Mouse (Mus musculus) lung, embryonic 15.5 days (tissue): ENCODE measurements at regions not wholly inside any gene's neighbourhood (a gene's known extent, or its start where the extent isn't known, plus 50 kb on each side); places are given as distances from the start of the nearest gene placed in this dataset.

ENCODE experiments used
- ATAC-seq: fragments of 200-750 bp; cut with Nextera tagmentation; 2 replicates; pipeline ENCODE4 v1.8.0; 2017; ENCODE audit warnings: moderate number of reproducible peaks, borderline replicate concordance; ENCODE audit not compliant: low FRiP score, low TSS enrichment; ENCODE audit errors: extremely low read depth
- H3K27ac ChIP-seq: fragments of 300-500 bp; sonication (generic); 2 replicates; pipeline ENCODE4 v1.5.1; 2015; ENCODE audit warnings: moderate library complexity, mild to moderate bottlenecking, inconsistent platforms
- H3K27me3 ChIP-seq: fragments of 300-500 bp; sonication (generic); 2 replicates; pipeline ENCODE4 v1.6.1; 2015; ENCODE audit warnings: inconsistent platforms
- H3K36me3 ChIP-seq: fragments of 300-500 bp; sonication (generic); 2 replicates; pipeline ENCODE4 v1.6.1; 2015; ENCODE audit warnings: inconsistent platforms
- H3K4me1 ChIP-seq: fragments of 300-500 bp; sonication (generic); 2 replicates; pipeline ENCODE4 v1.6.1; 2015; ENCODE audit warnings: inconsistent platforms
- H3K4me2 ChIP-seq: fragments of 300-500 bp; sonication (generic); 2 replicates; pipeline ENCODE4 v1.6.1; 2015; ENCODE audit warnings: inconsistent platforms, mild to moderate bottlenecking, moderate library complexity
- H3K4me3 ChIP-seq: fragments of 300-500 bp; sonication (generic); 2 replicates; pipeline ENCODE4 v1.5.1; 2015; ENCODE audit warnings: mild to moderate bottlenecking, inconsistent platforms
- H3K9ac ChIP-seq: fragments of 300-500 bp; sonication (generic); 2 replicates; pipeline ENCODE4 v1.6.1; 2015; ENCODE audit warnings: inconsistent platforms
- H3K9me3 ChIP-seq: fragments of 300-500 bp; sonication (generic); 2 replicates; pipeline ENCODE4 v1.6.1; 2016; ENCODE audit warnings: inconsistent platforms
- WGBS: fragments of 180-500 bp; shearing (Covaris S2); methylation state at CpG from one replicate; pipeline ENCODE4 v1.1.7; 2015; 5-methylcytosine and 5-hydroxymethylcytosine counted together

DNA sequence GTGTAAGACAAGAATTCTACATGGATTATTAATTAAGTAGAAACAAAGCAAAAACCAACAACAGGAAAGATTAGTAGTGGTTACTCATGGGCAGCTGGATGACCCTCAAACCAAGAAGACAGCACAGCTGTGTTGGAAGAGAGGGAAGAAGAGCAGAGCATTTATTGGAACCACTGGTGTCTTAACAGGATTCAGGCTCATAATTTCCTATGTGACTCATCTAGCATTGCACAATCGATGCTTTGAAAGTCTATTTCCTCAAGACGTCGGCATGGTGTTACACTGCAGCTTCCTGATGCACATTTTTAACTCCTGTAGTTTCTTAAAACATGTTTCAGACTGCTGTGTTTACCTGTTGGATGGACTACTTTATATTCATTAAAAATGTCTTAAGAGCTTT, 221.1 kb downstream of the Gja1 start:
- ATAC-seq: 0 out of 2 replicates have a peak, but pooled peaks have one; percentile 42
- Histone ChIP-seq H3K9me3 (no peaks in the 10 kb centered on the region), H3K36me3 (no peaks in the 10 kb centered on the region), H3K27ac (no peak overlapping the region), H3K4me3 (no peak overlapping the region), H3K9ac (no peak overlapping the region), H3K4me2 (no peak overlapping the region), H3K4me1 (no peaks in the 10 kb centered on the region), H3K27me3 (no peaks in the 10 kb centered on the region)
- 55% methylated on average over 3 of the region's 3 CpGs for WGBS

DNA sequence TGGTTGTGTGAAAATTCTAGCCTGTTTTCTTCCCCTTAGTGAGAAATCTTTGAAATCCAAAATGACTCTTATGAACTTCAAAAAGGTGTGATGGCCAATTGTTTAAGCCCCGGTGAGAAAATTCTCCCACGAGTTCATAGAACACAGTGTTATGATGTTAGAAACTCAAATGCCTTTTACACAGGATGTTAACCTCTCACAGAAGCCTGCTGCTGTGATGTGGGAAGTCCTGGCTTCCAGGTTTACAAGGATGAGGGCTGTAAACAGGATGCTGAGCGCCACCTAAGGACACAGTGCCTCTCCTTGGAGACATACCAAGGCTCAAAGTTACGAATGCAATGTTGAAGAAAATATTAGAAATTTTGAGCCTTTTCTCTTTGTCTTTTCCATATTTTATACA, 222.8 kb downstream of the Gja1 start:
- no peaks in the 10 kb centered on the region for H3K4me1 ChIP-seq
- H3K9ac ChIP-seq: no peak overlapping the region
- ATAC-seq: no peak
- H3K4me2 ChIP-seq: no peak overlapping the region
- H3K36me3 ChIP-seq: no peaks in the 10 kb centered on the region
- H3K4me3 ChIP-seq: no peak overlapping the region
- no peak overlapping the region for H3K27ac ChIP-seq
- H3K27me3 ChIP-seq: no peaks in the 10 kb centered on the region
- 56% methylated on average over 4 of the region's 4 CpGs for WGBS
- no peaks in the 10 kb centered on the region for H3K9me3 ChIP-seq

DNA sequence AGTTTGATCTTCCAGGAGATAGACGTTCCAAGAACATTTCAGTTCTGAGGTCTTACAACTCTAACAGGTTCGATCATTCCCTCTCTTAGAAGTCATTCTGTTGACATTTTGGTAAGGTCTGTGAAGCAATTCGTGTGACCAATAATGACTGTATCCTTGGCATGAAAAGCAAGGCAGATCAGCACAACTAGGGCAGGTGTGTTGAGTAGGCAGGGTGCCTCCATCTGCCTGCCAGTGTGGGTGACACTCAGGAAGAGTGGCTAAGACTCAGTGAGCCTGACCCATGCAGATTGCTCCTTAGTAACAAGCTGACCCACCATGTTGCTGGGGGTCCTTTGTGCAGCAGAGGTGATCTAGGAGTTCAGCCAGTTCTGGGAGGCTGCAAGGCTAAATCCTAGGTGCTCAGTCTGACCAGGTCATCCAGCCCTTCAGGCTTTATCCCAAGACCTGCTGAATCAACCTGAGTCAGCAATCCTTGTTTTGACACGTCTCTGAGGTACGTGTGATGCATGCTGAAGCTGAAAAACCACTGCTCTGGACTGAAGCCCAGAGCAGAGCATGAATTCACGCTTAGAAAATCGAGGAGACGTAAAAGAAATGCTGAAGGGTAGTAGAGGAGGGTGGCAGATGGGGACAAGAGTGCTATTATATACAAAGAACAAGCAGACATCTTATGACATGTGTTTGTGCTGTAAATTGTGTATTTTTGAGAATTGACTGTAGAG, 234.6 kb downstream of the Gja1 start:
- Histone ChIP-seq H3K4me1 (no peaks in the 10 kb centered on the region), H3K36me3 (no peaks in the 10 kb centered on the region), H3K27ac (no peak overlapping the region), H3K27me3 (no peaks in the 10 kb centered on the region), H3K4me2 (no peak overlapping the region), H3K9ac (no peak overlapping the region), H3K4me3 (no peak overlapping the region), H3K9me3 (no peaks in the 10 kb centered on the region)
- 61% methylated on average over 8 of the region's 8 CpGs for WGBS
- no peak for ATAC-seq

DNA sequence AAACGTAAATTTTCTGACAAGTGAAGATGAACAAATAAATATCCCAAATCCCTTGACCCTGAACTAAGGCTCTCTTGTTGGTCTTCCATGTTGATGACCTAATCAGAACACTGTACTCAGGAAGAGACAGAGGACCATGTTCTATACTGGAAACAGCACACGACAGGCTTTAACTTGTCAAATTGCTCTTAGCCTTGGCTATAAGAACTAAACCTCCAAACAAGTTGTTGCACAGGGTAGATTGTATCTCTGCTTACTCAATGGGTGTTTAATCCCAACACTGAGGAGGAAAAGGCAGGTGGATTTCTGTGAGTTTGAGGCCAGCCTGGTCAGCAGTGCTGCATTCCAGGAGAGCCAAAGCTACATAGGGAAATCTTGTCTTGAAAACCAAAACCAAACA, 265.5 kb downstream of the Gja1 start:
- Histone ChIP-seq H3K9me3 (no peaks in the 10 kb centered on the region), H3K27ac (no peak overlapping the region), H3K36me3 (no peaks in the 10 kb centered on the region), H3K4me3 (no peak overlapping the region), H3K4me2 (no peak overlapping the region), H3K27me3 (no peaks in the 10 kb centered on the region), H3K9ac (no peak overlapping the region), H3K4me1 (no peaks in the 10 kb centered on the region)
- 76% methylated on average over 2 of the region's 2 CpGs for WGBS
- ATAC-seq: no peak

DNA sequence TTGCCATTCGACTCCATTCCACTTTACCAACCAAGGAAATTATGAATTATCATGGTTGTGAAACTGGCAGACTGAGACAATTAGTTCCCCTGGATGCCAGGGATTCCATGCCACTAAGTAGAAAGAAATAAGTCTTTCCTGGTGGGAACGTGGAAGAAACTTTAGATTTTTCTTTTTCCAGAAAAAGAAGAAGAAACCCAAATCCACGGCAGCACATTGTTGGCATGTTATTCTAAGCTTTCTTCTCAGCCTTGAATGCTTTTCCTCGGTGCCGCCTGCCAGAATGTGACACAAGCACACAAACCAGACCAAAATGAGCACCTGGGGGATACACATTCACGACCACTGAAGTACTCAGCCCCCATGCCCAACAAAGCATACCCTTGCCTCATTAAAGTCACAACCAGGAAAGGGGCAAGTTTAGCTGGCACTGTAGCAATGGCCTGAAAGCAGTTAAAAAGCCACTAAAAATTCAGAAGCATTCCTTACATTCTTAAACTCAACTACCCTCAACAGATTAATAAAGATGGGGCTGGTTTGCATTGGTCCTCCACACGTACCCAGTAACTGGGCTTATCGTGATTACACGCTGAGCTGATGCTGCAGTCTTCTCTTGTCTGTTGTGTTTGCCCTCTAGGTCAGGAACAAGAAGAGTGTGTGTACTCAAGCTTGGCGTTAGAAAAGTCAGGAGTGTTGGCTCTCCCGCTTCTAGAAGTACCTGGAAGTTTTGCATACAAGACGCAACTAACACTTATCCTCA, 266.4 kb downstream of the Gja1 start:
- no peak overlapping the region for H3K27ac ChIP-seq
- H3K9me3 ChIP-seq: no peaks in the 10 kb centered on the region
- no peaks in the 10 kb centered on the region for H3K4me1 ChIP-seq
- H3K27me3 ChIP-seq: no peaks in the 10 kb centered on the region
- no peak overlapping the region for H3K4me2 ChIP-seq
- no peak overlapping the region for H3K4me3 ChIP-seq
- no peak for ATAC-seq
- 52% methylated on average over 12 of the region's 12 CpGs for WGBS
- H3K36me3 ChIP-seq: no peaks in the 10 kb centered on the region
- H3K9ac ChIP-seq: no peak overlapping the region

DNA sequence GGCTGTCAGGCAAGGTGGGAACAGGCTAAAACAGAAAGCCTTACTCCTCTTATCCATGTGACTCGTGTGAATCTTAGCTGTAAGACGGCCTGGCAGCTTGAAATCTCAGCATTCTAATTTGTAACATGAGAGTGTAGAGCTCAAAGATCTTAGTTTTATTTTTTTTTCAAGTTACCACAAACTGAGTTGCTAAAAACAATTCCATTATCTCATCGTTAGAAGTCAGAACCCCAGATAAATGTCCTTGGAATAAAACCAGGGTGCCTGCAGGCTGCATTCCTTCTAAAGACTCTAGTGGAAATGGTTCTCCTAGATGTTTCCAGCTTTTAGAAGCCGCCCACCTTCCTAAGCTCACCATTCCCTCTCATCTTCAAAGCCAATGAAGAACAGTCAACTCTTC, 283.4 kb downstream of the Gja1 start:
- ATAC-seq: no peak
- H3K4me3 ChIP-seq: no peak overlapping the region

DNA sequence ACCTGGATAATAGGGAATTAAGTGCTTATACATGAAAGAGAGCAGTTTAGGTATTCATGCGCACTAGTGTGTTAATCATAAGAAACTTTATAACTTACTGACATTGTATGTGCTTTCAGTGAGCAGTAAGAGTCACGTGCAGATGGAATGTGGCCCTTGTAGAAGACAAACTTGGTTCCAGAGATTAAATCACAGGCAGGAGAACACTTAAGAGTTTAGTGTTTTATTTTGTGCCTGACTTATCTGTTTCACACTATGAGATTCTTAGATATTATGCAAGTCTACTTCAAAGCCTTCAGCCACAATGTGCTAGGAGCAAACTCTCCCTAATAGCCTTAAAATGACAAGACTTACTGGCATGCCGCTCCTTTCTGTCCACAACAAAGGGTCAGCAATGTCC, 296.8 kb downstream of the Gja1 start:
- Histone ChIP-seq H3K9me3 (no peaks in the 10 kb centered on the region), H3K36me3 (no peaks in the 10 kb centered on the region), H3K9ac (no peak overlapping the region), H3K4me3 (no peak overlapping the region), H3K27me3 (no peaks in the 10 kb centered on the region), H3K4me2 (no peak overlapping the region), H3K4me1 (no peaks in the 10 kb centered on the region), H3K27ac (no peak overlapping the region)
- ATAC-seq: no peak
- WGBS: 56% methylated on average over 3 of the region's 3 CpGs

More for the DNA sequence above, 283.4 kb downstream of the Gja1 start:
- no peaks in the 10 kb centered on the region for H3K9me3 ChIP-seq
- no peaks in the 10 kb centered on the region for H3K4me1 ChIP-seq
- no peak overlapping the region for H3K27ac ChIP-seq
- H3K4me2 ChIP-seq: no peak overlapping the region
- no peak overlapping the region for H3K9ac ChIP-seq
- no peaks in the 10 kb centered on the region for H3K27me3 ChIP-seq
- no peaks in the 10 kb centered on the region for H3K36me3 ChIP-seq
- WGBS: 65% methylated on average over 4 of the region's 4 CpGs

DNA sequence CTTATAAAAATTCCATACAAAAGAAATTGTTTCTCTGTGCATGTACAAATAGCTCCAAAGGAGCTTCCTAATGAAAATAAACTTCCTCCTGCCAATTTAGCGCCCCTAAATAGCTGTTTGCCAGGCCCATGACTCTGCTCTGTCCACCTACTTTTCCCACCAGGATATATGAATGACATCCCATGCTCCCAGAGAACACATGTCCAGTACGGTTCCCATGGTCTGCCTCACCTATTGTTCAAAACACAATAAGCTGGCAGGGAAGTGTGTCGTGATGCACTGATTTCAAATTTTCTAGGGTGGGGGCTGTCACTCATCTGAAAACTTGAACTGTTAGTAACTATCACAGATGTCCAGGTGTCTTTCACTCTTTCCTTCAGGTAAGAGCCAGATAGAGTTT, 305.8 kb downstream of the Gja1 start:
- H3K4me1 ChIP-seq: no peaks in the 10 kb centered on the region
- 69% methylated on average over 3 of the region's 3 CpGs for WGBS
- no peak overlapping the region for H3K4me3 ChIP-seq
- no peaks in the 10 kb centered on the region for H3K9me3 ChIP-seq
- H3K4me2 ChIP-seq: no peak overlapping the region
- no peaks in the 10 kb centered on the region for H3K27me3 ChIP-seq
- no peak overlapping the region for H3K27ac ChIP-seq
- no peaks in the 10 kb centered on the region for H3K36me3 ChIP-seq
- ATAC-seq: no peak
- no peak overlapping the region for H3K9ac ChIP-seq

DNA sequence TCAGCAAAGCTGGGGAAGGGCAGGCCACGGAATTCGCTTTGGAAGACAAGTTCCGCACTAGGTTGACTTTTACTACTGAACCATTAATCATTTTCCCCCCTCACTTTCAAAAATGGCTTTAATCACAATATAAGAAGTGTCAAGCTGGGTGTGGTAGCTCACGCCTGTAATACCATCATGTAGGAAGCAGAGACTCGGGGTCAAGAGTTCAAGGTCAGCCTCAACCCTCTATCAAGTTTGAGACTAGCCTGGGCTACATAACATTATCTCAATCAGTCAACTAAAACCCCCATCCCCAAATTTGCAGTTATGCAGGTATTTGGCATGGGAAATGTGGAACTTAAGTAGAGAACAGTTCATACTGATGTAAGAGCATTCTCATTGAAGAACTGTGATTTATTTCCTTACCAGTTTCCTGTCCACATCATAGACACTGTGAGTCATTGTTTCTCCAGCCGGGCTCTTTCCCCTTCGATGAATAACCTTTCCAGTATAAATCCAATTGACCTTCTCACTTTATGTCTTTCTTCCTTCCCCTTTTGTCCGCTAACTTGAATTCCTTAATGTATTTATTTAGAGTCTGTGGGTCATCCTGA, 308.6 kb downstream of the Gja1 start:
- Histone ChIP-seq H3K4me3 (no peak overlapping the region), H3K4me1 (no peaks in the 10 kb centered on the region), H3K27me3 (no peaks in the 10 kb centered on the region), H3K9ac (no peak overlapping the region), H3K4me2 (no peak overlapping the region), H3K27ac (no peak overlapping the region), H3K36me3 (no peaks in the 10 kb centered on the region), H3K9me3 (no peaks in the 10 kb centered on the region)
- no peak for ATAC-seq
- 73% methylated on average over 8 of the region's 8 CpGs for WGBS

DNA sequence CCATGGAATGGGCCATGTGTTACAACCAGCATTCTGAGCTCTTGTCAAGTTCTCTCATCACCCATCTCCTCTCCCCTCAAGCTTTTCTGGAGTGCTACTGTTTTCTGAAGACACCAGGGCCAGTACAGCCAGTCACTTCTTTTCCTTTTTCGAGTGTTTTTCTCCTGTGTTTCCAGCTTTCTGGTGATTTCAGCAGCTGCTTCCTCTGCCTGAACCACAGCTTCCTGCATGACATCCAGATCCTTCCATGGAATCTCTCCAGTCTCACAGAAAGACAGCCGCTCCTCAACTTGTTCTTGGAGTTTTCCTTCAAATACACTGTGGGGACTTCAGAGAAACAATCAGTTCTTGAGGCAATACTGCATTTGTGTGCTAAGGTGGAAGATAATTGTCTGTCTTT, 314.3 kb downstream of the Gja1 start:
- H3K36me3 ChIP-seq: no peaks in the 10 kb centered on the region
- H3K27me3 ChIP-seq: no peaks in the 10 kb centered on the region
- ATAC-seq: no peak
- 65% methylated on average over 2 of the region's 2 CpGs for WGBS
- no peak overlapping the region for H3K9ac ChIP-seq
- H3K4me2 ChIP-seq: no peak overlapping the region
- no peaks in the 10 kb centered on the region for H3K9me3 ChIP-seq
- no peaks in the 10 kb centered on the region for H3K4me1 ChIP-seq
- no peak overlapping the region for H3K27ac ChIP-seq
- H3K4me3 ChIP-seq: no peak overlapping the region

DNA sequence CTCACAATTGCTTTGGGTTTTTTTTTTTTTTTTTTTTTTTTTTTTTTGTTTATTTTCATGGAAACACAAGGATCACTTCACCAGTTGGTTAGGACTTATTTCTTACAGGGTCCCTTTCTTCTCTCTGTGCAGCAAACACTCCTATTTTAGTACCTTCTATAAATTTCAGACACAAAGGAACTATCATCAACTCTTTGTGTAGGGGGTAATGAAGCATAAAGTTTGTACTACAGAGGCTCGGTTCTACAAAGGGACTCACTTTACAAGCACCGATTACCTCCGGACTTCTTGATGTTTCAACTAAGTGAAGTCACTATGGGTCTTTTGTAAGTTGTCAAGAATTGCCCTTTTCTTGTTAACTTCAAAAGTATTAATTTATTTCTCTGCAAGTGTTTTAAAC, 318.0 kb downstream of the Gja1 start:
- Histone ChIP-seq H3K27ac (no peak overlapping the region), H3K27me3 (no peaks in the 10 kb centered on the region), H3K4me1 (no peaks in the 10 kb centered on the region), H3K9me3 (no peaks in the 10 kb centered on the region), H3K4me2 (no peak overlapping the region), H3K4me3 (no peak overlapping the region), H3K9ac (no peak overlapping the region), H3K36me3 (no peaks in the 10 kb centered on the region)
- 82% methylated on average over 3 of the region's 3 CpGs for WGBS
- ATAC-seq: no peak

DNA sequence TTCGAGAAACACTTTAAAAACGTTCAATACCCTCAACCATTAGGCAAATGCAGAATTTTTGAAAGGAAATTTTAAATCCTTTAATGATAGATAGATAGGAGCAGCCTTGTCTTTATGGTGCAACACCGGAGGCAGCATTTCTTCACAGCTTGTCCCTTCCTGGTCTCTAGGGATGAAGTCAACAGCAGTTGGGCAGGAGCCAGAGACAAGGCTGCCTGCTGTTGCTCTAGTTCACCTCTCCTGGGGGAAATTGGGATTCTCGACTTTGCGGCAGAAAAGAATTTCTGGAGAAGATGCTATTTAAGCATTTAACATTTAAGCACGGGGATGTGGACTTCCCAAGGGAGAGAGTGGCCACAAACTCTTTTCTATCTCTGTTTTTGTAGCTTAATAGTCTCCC, 323.0 kb downstream of the Gja1 start:
- H3K27me3 ChIP-seq: no peaks in the 10 kb centered on the region
- 72% methylated on average over 6 of the region's 6 CpGs for WGBS
- no peak overlapping the region for H3K4me2 ChIP-seq
- H3K9me3 ChIP-seq: no peaks in the 10 kb centered on the region
- no peaks in the 10 kb centered on the region for H3K36me3 ChIP-seq
- H3K4me3 ChIP-seq: no peak overlapping the region
- no peak overlapping the region for H3K27ac ChIP-seq
- no peak for ATAC-seq
- H3K9ac ChIP-seq: no peak overlapping the region
- H3K4me1 ChIP-seq: no peaks in the 10 kb centered on the region
